Mouse (Mus musculus) monocyte, adult 5-6 weeks (primary cell): ENCODE results near the gene Atp6v0e2. TPM values are rescaled to one million over a fixed set of nuclear protein-coding genes. Genes with fewer than 3 reads are reported as not detected.

Experiments used
- ATAC-seq: fragments of 153-309, 156-312 bp; replicated peaks from 2 replicates; pipeline ENCODE4 v1.8.0; 2017; ENCODE audit warnings: mild to moderate bottlenecking; ENCODE audit not compliant: low TSS enrichment, insufficient number of reproducible peaks, severe bottlenecking, poor library complexity, low FRiP score
- total RNA-seq: library from RNA; stranded (forward); fragments of 200-1000, 200-491, 200-594 nt; gene quantifications from 3 replicates; pipeline ENCODE4 v1.2.3, GENCODE M21; 2017

The Atp6v0e2 gene
- total RNA-seq, 1 experiment from 2014 or later, result not detected

DNA sequence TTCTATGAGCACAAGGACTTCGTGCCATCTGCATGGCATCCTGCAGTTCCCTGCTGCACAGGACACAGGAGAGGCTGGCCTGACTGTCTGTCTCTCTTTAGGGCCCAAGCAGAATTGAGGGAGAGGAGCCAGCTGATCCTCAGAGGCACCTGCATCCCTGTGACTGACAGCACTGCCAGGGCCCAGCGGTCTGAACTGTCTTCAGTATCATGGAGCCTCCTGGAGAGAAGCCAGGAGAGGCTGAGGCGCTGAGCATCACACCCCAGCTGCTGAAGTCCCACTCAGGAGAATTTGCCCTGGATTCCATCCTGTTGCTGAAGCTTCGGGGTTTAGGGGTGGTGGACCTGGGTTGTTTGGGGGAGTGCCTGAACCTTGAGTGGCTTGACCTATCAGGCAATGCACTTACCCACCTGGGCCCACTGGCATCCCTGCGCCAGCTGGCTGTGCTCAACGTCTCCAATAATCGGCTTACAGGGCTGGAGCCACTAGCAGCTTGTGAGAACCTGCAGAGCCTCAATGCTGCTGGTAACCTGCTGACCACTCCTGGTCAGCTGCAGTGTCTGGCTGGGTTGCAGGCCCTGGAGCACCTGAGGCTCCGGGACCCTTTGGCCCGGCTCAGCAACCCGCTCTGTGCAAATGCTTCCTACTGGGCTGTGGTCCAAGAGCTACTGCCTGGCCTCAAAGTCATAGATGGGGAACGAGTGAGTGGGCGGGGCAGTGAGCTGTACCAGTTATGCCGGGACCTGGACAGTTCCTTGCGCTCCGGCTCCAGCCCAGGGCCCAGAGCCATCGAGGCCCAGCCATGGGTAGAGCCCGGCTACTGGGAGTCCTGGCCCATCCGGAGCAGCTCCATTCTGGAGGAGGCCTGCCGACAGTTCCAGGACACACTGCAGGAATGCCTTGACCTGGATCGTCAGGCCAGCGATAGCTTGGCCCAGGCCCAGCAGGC is 30.9 kb downstream of the Atp6v0e2 start:
- 0 out of 2 replicates have a peak, but pooled peaks have one; percentile 9 for ATAC-seq

DNA sequence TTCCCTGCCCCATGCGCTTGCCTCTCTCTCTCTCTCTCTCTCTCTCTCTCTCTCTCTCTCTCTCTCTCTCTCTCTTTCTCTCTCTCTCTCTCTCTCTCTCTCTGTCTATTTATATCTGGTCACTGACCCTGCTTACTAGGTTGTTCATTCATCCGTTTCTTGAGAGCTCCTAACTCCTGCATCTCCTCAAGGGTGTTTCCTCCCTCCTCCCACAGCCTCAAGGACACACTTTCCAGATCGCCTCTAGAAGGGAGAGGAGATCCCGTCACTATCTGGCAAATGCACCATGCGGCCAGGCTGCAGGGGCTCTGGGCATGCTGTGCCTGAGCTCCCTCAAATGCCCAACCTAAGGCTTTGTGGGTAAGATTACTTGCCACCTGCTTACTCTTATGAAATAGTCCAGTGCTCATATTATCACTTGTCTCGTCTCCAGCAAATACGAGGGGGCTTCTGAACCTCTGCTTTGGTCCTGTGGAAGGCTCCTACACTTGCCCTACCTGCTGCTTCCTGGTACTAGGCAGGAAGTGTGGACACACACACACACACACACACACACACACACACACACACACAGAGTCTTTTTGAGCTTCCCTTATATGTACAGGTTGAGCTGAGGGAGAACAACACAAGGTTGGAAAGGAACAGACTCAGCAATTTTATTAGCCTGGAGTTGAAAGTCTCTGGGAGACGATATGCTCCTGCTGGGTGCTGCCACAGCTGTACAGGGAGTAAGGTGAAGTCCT is 31.8 kb downstream of the Atp6v0e2 start:
- no peak for ATAC-seq

DNA sequence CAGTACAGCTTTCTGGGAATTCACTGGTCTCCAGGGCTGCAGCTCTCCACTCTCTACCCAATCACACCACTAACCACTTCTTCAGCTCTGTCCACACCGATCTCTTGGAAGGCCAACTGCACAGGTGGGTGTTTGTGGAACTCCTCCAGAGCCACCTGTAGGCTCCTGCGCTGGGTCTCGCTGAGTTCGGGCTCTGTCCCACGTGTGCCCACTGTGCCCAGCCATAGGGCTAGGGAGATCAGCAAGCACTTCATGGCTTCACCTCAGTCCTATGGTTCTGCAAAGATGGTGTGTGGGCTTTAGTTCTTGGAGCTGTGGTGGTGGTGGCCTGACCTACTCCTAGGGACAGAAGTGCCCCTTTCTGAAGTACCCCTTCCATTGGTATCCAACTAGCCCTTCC is 34.6 kb downstream of the Atp6v0e2 start:
- ATAC-seq, result no peak

DNA sequence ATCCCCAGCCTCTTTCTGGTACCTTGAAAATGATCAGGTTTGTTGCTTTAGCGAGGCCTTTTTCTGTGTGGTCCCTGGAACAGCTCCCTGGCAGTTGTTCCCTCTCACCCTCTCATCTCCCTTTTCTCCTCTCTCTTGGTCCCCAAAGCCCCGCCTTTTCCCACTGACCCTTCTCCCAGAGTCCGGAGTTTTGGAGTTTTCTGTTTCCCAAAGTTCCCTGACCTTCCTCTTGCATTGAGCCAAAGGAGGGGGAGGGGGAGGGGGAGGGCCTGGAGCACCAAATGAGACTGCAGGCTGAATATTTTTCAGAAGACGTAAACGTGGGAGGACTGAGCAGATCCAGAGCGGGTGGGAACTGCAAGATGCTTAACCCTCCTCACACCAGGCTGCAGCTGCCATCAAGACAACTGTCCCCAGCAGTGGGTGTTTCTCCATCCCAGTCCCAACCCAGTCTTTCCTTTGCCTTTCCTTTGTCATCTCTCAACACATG is 35.2 kb downstream of the Atp6v0e2 start, which contains the start of gene Rarres2:
Gene Rarres2 (minus strand): TSS at position 218 of the 490 bp plus-strand sequence.
- ATAC-seq, result no peak

DNA sequence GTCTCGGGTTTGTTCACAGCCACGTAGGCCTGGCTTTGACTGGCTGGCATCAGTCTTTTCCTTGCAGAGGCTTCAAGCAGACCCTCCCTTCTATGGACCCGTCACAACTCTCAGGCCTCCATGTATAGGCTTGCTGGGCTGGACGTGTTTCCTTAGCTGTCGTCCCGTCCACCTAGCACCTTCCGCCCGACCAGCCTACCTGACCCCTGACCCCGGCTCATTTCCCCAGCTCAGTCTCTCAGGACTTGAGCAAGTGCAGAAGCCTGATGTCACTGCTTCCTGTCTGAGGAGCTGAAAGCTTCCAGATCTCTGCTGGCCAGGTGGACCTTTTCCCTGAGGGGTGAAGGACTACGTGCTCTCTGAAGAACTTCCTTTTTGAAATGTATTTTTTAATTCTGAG is 35.9 kb downstream of the Atp6v0e2 start:
- no peak for ATAC-seq

DNA sequence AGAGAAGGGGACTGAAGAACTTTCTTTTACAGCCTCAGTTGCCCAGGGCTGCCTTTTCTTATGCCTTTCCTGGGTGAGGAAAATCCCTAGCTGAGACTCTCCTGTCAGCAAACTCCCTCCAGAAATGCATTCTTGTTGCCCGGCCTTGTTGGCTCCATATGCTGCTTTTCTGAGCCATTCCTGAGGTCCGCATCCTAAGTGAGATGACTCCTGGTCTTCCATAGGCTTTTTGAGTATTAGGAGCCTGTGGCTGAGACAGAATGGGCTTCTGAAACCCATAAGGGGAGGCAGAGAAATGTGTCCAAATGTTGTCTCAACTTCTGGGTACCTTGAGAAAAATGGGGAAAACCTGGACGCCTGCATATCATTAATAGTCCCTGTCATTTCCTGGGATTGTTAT is 36.6 kb downstream of the Atp6v0e2 start:
- ATAC-seq, result no peak

DNA sequence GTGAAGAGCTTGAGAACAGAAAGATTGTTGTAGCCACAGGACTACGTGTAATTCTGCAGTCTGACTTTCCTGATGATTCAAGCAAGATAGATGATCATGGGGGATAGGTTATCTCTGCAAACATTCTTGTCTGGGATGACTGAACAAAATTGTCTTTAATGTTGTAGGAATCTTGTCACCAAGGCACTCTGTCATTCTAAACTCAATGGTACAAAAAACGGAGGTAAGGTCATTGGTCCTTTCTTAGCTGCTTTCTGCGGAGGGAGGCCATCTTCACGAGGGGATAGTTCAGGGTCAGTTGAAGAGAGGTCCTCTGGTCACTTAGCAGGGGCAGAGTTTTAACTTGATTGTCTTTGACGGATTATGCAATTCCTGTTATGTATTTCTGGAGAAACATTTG is 41.3 kb downstream of the Atp6v0e2 start:
- no peak for ATAC-seq

DNA sequence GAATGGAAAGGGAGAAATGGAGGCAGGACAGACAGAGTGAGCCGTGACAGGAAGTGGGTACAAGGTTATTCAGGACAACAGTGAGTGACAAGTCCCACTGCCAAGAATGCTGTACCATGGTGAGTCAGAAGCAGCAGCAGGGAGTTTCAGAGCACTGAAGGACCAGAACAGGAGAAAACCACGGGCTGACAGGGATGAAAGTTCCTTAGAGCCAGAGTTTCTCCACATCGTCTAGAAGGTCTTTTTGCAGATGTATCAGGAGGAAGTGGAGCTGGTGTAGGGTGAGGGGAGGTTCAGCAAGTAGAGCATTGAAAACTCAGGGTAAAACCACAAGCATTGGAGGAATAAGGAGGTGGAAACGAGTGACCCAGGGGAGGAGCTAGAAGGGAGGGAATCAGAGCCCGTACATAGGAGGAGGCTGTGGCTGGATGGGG is 41.8 kb downstream of the Atp6v0e2 start:
- peak; percentile 74 for ATAC-seq

DNA sequence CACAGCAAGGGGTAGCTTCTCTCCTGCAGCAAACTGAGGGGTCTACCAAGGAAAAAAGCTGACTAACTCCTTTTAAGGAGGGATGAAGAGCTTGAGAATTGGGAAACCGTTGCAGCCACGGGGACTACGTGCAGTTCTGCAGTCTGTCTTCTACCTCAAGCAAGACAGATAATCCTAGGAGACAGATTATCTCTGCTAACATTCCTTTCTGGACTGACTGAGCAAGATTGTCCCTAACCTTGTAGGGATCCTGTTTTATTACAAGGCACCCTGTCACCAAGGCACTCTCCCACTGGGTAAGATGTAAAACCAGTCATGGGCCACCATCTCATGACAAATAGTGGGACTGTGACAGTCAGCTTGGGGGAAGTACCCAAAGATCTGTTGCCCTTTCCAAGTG is 43.8 kb downstream of the Atp6v0e2 start:
- ATAC-seq, result no peak

DNA sequence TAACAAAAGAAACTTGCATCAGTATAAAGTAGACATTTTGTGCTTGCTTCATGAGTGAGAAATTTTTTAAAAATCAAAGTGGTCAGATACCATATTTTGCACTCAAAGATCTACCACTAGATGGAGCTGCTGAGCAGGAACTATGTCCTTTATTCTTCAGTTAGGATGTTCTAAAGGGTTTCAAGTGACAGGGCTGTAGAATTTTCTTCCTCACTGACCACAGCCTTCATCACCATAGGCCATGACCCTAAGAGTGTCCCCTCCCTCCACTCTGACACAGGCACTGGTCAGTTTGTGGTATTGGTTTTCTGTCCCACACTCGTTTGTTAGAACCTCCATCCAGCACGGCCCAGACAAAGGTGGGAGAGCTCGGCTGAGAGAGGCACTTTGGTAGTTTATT is 44.6 kb downstream of the Atp6v0e2 start:
- ATAC-seq, result 0 out of 2 replicates have a peak, but pooled peaks have one; percentile 51

DNA sequence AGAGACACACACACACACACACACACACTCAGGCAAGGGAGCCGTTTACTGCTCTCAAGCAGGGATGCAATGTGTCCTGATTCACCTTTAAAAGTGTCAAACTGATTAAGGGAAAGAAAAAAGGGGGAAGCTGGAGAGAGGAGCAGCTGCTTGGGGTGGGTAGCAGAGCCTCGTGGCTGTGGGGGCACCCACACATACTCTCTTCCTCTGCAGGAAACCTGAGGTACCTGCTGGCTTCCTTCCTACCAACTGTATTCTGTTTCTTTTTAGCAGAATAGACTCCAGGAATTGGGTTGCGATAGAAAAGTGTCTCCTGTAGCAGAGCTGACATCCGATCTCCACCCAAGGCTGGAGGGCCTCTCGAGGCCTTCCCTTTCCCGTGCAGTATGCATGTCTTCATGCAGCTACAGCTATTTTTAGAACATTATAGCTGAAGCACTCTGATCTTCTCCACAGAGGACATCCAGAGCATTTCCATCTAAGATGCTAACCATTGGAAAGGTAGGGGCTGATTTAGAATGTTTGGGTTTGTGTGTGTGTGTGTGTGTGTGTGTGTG is 51.9 kb downstream of the Atp6v0e2 start, which contains the start of gene Gm45021:
Gene Gm45021 (plus strand): TSS at position 417 of the 557 bp plus-strand sequence.
- ATAC-seq, result no peak

Other genes starting within 250 kb of the Atp6v0e2 start
- 1.1 to 4.7 TPM (median 2.1 TPM) in 3 replicates for gene Krba1, start 142.0 kb upstream of the Atp6v0e2 start, total RNA-seq
- gene Zfp467, start 91.8 kb upstream of the Atp6v0e2 start, total RNA-seq, result 5.4 to 17.3 TPM (median 17.0 TPM) in 3 replicates
- gene Sspo, start 89.4 kb upstream of the Atp6v0e2 start, total RNA-seq, result 0.10 to 2.7 TPM (median 0.39 TPM) in 3 replicates
- gene Lrrc61, start 17.2 kb downstream of the Atp6v0e2 start, total RNA-seq, result 11.2 to 24.6 TPM (median 14.3 TPM) in 3 replicates
- not detected in 3 replicates for gene Rarres2, start 35.2 kb downstream of the Atp6v0e2 start, total RNA-seq
- not detected in 3 replicates for gene Gm45021, start 52.0 kb downstream of the Atp6v0e2 start, total RNA-seq
- 0.85 to 5.5 TPM (median 2.1 TPM) in 3 replicates for gene Repin1, start 56.3 kb downstream of the Atp6v0e2 start, total RNA-seq
- gene Gm44965, start 56.3 kb downstream of the Atp6v0e2 start, total RNA-seq, result 7.7 TPM in 1 of 3 replicates, not detected in the others
- 2.6 to 2.8 TPM (median 2.6 TPM) in 3 replicates for gene Zfp775, start 64.4 kb downstream of the Atp6v0e2 start, total RNA-seq
- 0.19 to 0.21 TPM in 2 of 3 replicates, not detected in the other for gene AI854703, start 89.1 kb downstream of the Atp6v0e2 start, total RNA-seq
- 132 to 417 TPM (median 134 TPM) in 3 replicates for gene Gimap8, start 109.6 kb downstream of the Atp6v0e2 start, total RNA-seq
- gene Gimap9, start 138.5 kb downstream of the Atp6v0e2 start, total RNA-seq, result 104 to 288 TPM (median 141 TPM) in 3 replicates
- 697 to 2,222 TPM (median 742 TPM) in 3 replicates for gene Gimap4, start 146.9 kb downstream of the Atp6v0e2 start, total RNA-seq
- 355 to 968 TPM (median 415 TPM) in 3 replicates for gene Gimap6, start 170.6 kb downstream of the Atp6v0e2 start, total RNA-seq
- 17.6 to 57.0 TPM (median 34.4 TPM) in 3 replicates for gene Gm28053, start 181.0 kb downstream of the Atp6v0e2 start, total RNA-seq
- gene Gimap7, start 181.0 kb downstream of the Atp6v0e2 start, total RNA-seq, result 67.2 to 199 TPM (median 74.1 TPM) in 3 replicates
- 99.2 to 313 TPM (median 123 TPM) in 3 replicates for gene Gimap1, start 201.4 kb downstream of the Atp6v0e2 start, total RNA-seq
- gene Gimap5, start 208.6 kb downstream of the Atp6v0e2 start, total RNA-seq, result 91.7 to 178 TPM (median 113 TPM) in 3 replicates
- 92.2 to 334 TPM (median 99.5 TPM) in 3 replicates for gene Gimap3, start 233.2 kb downstream of the Atp6v0e2 start, total RNA-seq